Mouse (Mus musculus) gastrocnemius, postnatal 10 days (tissue): ENCODE results near the gene Lims1. TPM values are rescaled to one million over a fixed set of nuclear protein-coding genes. Genes with fewer than 3 reads are reported as not detected.

Source experiments
- DNase-seq: peaks from one replicate; pipeline ENCODE4 v3.0.0; 2021; ENCODE audit warnings: mixed read lengths
- total RNA-seq, 2 experiments: library from RNA; stranded (reverse); gene quantifications; 2 replicates each; pipeline ENCODE4 v1.2.3; 2021

Gene Lims1
- total RNA-seq, 2 experiments from 2014 or later = 79.4 to 94.4 TPM

GRCm38 (mm10) chr10:58385629-58386028 is 62.4 kb downstream of the Lims1 start:
- no peak for DNase-seq

GRCm38 (mm10) chr10:58386997-58387396 is 63.7 kb downstream of the Lims1 start:
- DNase-seq = no peak

GRCm38 (mm10) chr10:58388648-58389047 is 65.4 kb downstream of the Lims1 start:
- DNase-seq = no peak

- no peak for DNase-seq
Observed at GRCm38 (mm10) chr10:58389151-58389550, 65.9 kb downstream of the Lims1 start.

- no peak for DNase-seq
Observed at GRCm38 (mm10) chr10:58392435-58392834, 69.2 kb downstream of the Lims1 start.

- DNase-seq = no peak
Observed at GRCm38 (mm10) chr10:58393026-58394014, 70.1 kb downstream of the Lims1 start.

GRCm38 (mm10) chr10:58394170-58394569 is 70.9 kb downstream of the Lims1 start:
- DNase-seq = peak; percentile 54

GRCm38 (mm10) chr10:58395315-58395714 is 72.0 kb downstream of the Lims1 start:
- DNase-seq = no peak

- no peak for DNase-seq
Observed at GRCm38 (mm10) chr10:58395723-58396122, 72.5 kb downstream of the Lims1 start.

GRCm38 (mm10) chr10:58396600-58396999 is 73.3 kb downstream of the Lims1 start:
- no peak for DNase-seq

- DNase-seq = no peak
Observed at GRCm38 (mm10) chr10:58398941-58399340, 75.7 kb downstream of the Lims1 start.

- no peak for DNase-seq
Observed at GRCm38 (mm10) chr10:58401838-58402237, 78.6 kb downstream of the Lims1 start.

GRCm38 (mm10) chr10:58404639-58405038 is 81.4 kb downstream of the Lims1 start:
- DNase-seq = no peak

GRCm38 (mm10) chr10:58405285-58405948 is 82.2 kb downstream of the Lims1 start:
- DNase-seq = no peak

- no peak for DNase-seq
Observed at GRCm38 (mm10) chr10:58405949-58406305, 82.7 kb downstream of the Lims1 start.

- DNase-seq = no peak
Observed at GRCm38 (mm10) chr10:58412331-58412730, 89.1 kb downstream of the Lims1 start.

- no peak for DNase-seq
Observed at GRCm38 (mm10) chr10:58412852-58413251, 89.6 kb downstream of the Lims1 start.

GRCm38 (mm10) chr10:58416702-58417101 is 93.4 kb downstream of the Lims1 start:
- no peak for DNase-seq

GRCm38 (mm10) chr10:58418290-58418971 is 95.2 kb downstream of the Lims1 start:
- DNase-seq = no peak

GRCm38 (mm10) chr10:58427930-58428329 is 104.7 kb downstream of the Lims1 start:
- no peak for DNase-seq

GRCm38 (mm10) chr10:58445850-58446249 is 122.6 kb downstream of the Lims1 start:
- peak; percentile 8 for DNase-seq

GRCm38 (mm10) chr10:58446384-58447279 is 123.4 kb downstream of the Lims1 start, which contains the start of gene Ranbp2:
Ranbp2 (plus strand) TSS chr10:58446920.
- DNase-seq = peak; percentile 98
